Mouse (Mus musculus): ENCODE data around the gene Ifit3. TPM values are rescaled to one million over a fixed set of nuclear protein-coding genes. Genes with fewer than 3 reads are reported as not detected.

Ifit3 gene
- polyA plus RNA-seq, 1 experiment from 2014 or later: 0.80 TPM

GRCm38 (mm10) chr19:34554061-34554460 is 29.3 kb upstream of the Ifit3 start:
- Histone ChIP-seq H3K4me1 (ENCODE audit: control insufficient read depth, insufficient read depth, low read length) (0 out of 2 replicates have a peak, but pooled peaks cover 3% of the 10 kb centered on the region), H3K9ac (ENCODE audit: low read depth, low read length) (no peak overlapping the region), H3K27me3 (ENCODE audit: control insufficient read depth, insufficient read depth, low read length) (no peaks in the 10 kb centered on the region), H3K4me2 (replicated peaks; ENCODE audit: low read depth, low read length) (no peak overlapping the region), H3K9me3 (ENCODE audit: control insufficient read depth, low read length) (no peaks in the 10 kb centered on the region), H3K27ac (ENCODE audit: low read depth, low read length) (no peak overlapping the region), H3K4me3 (ENCODE audit: low read length) (no peak overlapping the region), H3K36me3 (ENCODE audit: control insufficient read depth, insufficient read depth, low read length) (no peaks in the 10 kb centered on the region)
- ATAC-seq (ENCODE audit: low FRiP score, low TSS enrichment): no peak

- no peak overlapping the region for H3K4me3 ChIP-seq (ENCODE audit: low read length)
- no peaks in the 10 kb centered on the region for H3K9me3 ChIP-seq (ENCODE audit: control insufficient read depth, low read length)
- H3K27me3 ChIP-seq (ENCODE audit: control insufficient read depth, insufficient read depth, low read length): no peaks in the 10 kb centered on the region
- H3K4me2 ChIP-seq (replicated peaks; ENCODE audit: low read depth, low read length): no peak overlapping the region
- H3K27ac ChIP-seq (ENCODE audit: low read depth, low read length): no peak overlapping the region
- 85% methylated on average over 3 of the region's 3 CpGs for WGBS
- H3K36me3 ChIP-seq (ENCODE audit: control insufficient read depth, insufficient read depth, low read length): no peaks in the 10 kb centered on the region
- ATAC-seq (ENCODE audit: low FRiP score, low TSS enrichment): no peak
- H3K4me1 ChIP-seq (ENCODE audit: control insufficient read depth, insufficient read depth, low read length): 0 out of 2 replicates have a peak, but pooled peaks cover 3% of the 10 kb centered on the region
- no peak overlapping the region for H3K9ac ChIP-seq (ENCODE audit: low read depth, low read length)
Measured at GRCm38 (mm10) chr19:34556621-34557020, 26.7 kb upstream of the Ifit3 start.

- H3K4me2 ChIP-seq (replicated peaks; ENCODE audit: low read depth, low read length): no peak overlapping the region
- no peaks in the 10 kb centered on the region for H3K36me3 ChIP-seq (ENCODE audit: control insufficient read depth, insufficient read depth, low read length)
- H3K9me3 ChIP-seq (ENCODE audit: control insufficient read depth, low read length): no peaks in the 10 kb centered on the region
- no peak for ATAC-seq (ENCODE audit: low FRiP score, low TSS enrichment)
- no peaks in the 10 kb centered on the region for H3K4me1 ChIP-seq (ENCODE audit: control insufficient read depth, insufficient read depth, low read length)
- H3K27me3 ChIP-seq (ENCODE audit: control insufficient read depth, insufficient read depth, low read length): no peaks in the 10 kb centered on the region
- H3K27ac ChIP-seq (ENCODE audit: low read depth, low read length): no peak overlapping the region
- no peak overlapping the region for H3K9ac ChIP-seq (ENCODE audit: low read depth, low read length)
- H3K4me3 ChIP-seq (ENCODE audit: low read length): no peak overlapping the region
Measured at GRCm38 (mm10) chr19:34562556-34562955, 20.8 kb upstream of the Ifit3 start.

DNA sequence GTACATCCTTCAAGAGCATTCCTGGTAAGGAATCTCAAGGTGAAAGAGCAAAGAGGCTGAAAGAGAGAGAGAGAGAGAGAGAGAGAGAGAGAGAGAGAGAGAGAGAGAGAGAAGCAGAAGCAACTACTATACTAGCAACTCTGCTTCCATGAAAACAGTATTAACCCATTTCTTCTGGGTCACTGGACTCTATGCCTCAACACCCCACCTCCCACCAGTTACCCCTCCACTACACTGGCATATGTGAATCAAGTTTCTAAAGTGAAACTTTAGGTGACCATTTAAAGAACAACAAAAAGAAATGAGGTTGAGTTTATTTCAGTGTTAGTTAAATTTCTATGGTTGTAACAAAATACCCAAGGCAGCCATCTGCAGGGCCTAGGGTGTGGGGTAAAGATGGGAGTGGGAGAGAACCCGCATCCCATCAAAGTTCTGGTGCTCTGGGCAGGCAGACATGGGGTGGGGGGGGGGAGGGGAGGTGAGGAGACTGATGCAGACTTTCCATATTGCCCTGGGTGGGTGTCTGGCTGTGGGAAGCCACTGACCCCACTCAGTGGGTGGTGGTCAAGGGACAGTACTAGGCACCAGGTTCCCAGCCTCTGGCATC is 17.1 kb upstream of the Ifit3 start:
- Histone ChIP-seq H3K27ac (ENCODE audit: low read depth, low read length) (no peak overlapping the region), H3K4me2 (replicated peaks; ENCODE audit: low read depth, low read length) (no peak overlapping the region), H3K4me3 (ENCODE audit: low read length) (no peak overlapping the region), H3K9me3 (ENCODE audit: control insufficient read depth, low read length) (no peaks in the 10 kb centered on the region), H3K4me1 (ENCODE audit: control insufficient read depth, insufficient read depth, low read length) (0 out of 2 replicates have a peak, but pooled peaks cover 13% of the 10 kb centered on the region), H3K36me3 (ENCODE audit: control insufficient read depth, insufficient read depth, low read length) (no peaks in the 10 kb centered on the region), H3K9ac (ENCODE audit: low read depth, low read length) (no peak overlapping the region), H3K27me3 (ENCODE audit: control insufficient read depth, insufficient read depth, low read length) (no peaks in the 10 kb centered on the region)
- ATAC-seq (ENCODE audit: low FRiP score, low TSS enrichment): peak; percentile 63
- 44% methylated on average over 1 of the region's 1 CpGs for WGBS

GRCm38 (mm10) chr19:34568988-34569895 is 14.1 kb upstream of the Ifit3 start:
- WGBS: 58% methylated on average over 7 of the region's 7 CpGs
- ATAC-seq (ENCODE audit: low FRiP score, low TSS enrichment): peak; percentile 74; the same call in 1 of the 2 replicates
- Histone ChIP-seq H3K4me2 (replicated peaks; ENCODE audit: low read depth, low read length) (no peak overlapping the region), H3K9ac (ENCODE audit: low read depth, low read length) (no peak overlapping the region), H3K4me3 (ENCODE audit: low read length) (no peak overlapping the region), H3K27me3 (ENCODE audit: control insufficient read depth, insufficient read depth, low read length) (no peaks in the 10 kb centered on the region), H3K36me3 (ENCODE audit: control insufficient read depth, insufficient read depth, low read length) (no peaks in the 10 kb centered on the region), H3K27ac (ENCODE audit: low read depth, low read length) (no peak overlapping the region), H3K9me3 (ENCODE audit: control insufficient read depth, low read length) (no peaks in the 10 kb centered on the region), H3K4me1 (ENCODE audit: control insufficient read depth, insufficient read depth, low read length) (0 out of 2 replicates have a peak, but pooled peaks cover 13% of the 10 kb centered on the region)

DNA sequence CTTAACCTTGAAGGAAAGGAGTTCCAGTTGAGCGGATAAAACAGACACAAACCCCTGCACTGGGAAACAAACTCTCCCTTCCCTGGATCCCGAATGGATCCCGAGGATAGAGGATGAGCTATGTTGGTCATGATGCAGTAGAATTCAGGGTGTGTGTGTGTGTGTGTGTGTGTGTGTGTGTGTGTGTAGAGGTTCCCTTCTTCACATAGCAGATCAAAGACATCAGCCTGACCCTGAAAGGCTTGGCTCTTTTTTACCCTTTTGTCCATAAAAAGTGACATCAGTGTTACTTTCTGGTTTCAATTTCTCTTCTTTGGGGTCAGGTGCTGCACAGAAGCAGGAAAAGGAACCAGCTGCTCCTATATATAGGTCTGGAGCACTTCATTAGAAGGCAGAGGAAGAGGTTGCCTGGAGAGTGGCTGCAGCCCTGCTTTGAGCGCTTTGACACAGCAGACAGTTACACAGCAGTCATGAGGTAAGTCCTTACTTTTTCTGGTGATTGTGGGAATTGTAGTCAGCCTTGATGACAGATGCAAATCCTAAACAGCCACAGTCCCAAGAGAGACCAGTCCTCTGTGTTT is 13.3 kb upstream of the Ifit3 start:
- Histone ChIP-seq H3K4me2 (replicated peaks; ENCODE audit: low read depth, low read length) (no peak overlapping the region), H3K9ac (ENCODE audit: low read depth, low read length) (no peak overlapping the region), H3K27ac (ENCODE audit: low read depth, low read length) (no peak overlapping the region), H3K9me3 (ENCODE audit: control insufficient read depth, low read length) (no peaks in the 10 kb centered on the region), H3K4me1 (ENCODE audit: control insufficient read depth, insufficient read depth, low read length) (0 out of 2 replicates have a peak, but pooled peaks cover 13% of the 10 kb centered on the region), H3K27me3 (ENCODE audit: control insufficient read depth, insufficient read depth, low read length) (no peaks in the 10 kb centered on the region), H3K36me3 (ENCODE audit: control insufficient read depth, insufficient read depth, low read length) (no peaks in the 10 kb centered on the region), H3K4me3 (ENCODE audit: low read length) (no peak overlapping the region)
- peak; percentile 66 for ATAC-seq (ENCODE audit: low FRiP score, low TSS enrichment)
- 34% methylated on average over 4 of the region's 4 CpGs for WGBS

- H3K4me3 ChIP-seq (ENCODE audit: low read length): no peak overlapping the region
- no peak overlapping the region for H3K4me2 ChIP-seq (replicated peaks; ENCODE audit: low read depth, low read length)
- no peak overlapping the region for H3K9ac ChIP-seq (ENCODE audit: low read depth, low read length)
- H3K27ac ChIP-seq (ENCODE audit: low read depth, low read length): no peak overlapping the region
- WGBS: 96% methylated on average over 1 of the region's 1 CpGs
- no peak for ATAC-seq (ENCODE audit: low FRiP score, low TSS enrichment)
- H3K27me3 ChIP-seq (ENCODE audit: control insufficient read depth, insufficient read depth, low read length): no peaks in the 10 kb centered on the region
- H3K9me3 ChIP-seq (ENCODE audit: control insufficient read depth, low read length): no peaks in the 10 kb centered on the region
- 0 out of 2 replicates have a peak, but pooled peaks cover 13% of the 10 kb centered on the region for H3K4me1 ChIP-seq (ENCODE audit: control insufficient read depth, insufficient read depth, low read length)
- H3K36me3 ChIP-seq (ENCODE audit: control insufficient read depth, insufficient read depth, low read length): no peaks in the 10 kb centered on the region
Measured at GRCm38 (mm10) chr19:34571080-34571479, 12.3 kb upstream of the Ifit3 start.

- Histone ChIP-seq H3K4me1 (ENCODE audit: control insufficient read depth, insufficient read depth, low read length) (0 out of 2 replicates have a peak, but pooled peaks cover 13% of the 10 kb centered on the region), H3K27ac (ENCODE audit: low read depth, low read length) (no peak overlapping the region), H3K4me2 (replicated peaks; ENCODE audit: low read depth, low read length) (no peak overlapping the region), H3K27me3 (ENCODE audit: control insufficient read depth, insufficient read depth, low read length) (no peaks in the 10 kb centered on the region), H3K9me3 (ENCODE audit: control insufficient read depth, low read length) (no peaks in the 10 kb centered on the region), H3K4me3 (ENCODE audit: low read length) (no peak overlapping the region), H3K9ac (ENCODE audit: low read depth, low read length) (no peak overlapping the region), H3K36me3 (ENCODE audit: control insufficient read depth, insufficient read depth, low read length) (no peaks in the 10 kb centered on the region)
- 95% methylated on average over 5 of the region's 5 CpGs for WGBS
- ATAC-seq (ENCODE audit: low FRiP score, low TSS enrichment): no peak
Measured at GRCm38 (mm10) chr19:34573650-34574049, 9.7 kb upstream of the Ifit3 start.

- H3K27me3 ChIP-seq (ENCODE audit: control insufficient read depth, insufficient read depth, low read length): no peaks in the 10 kb centered on the region
- ATAC-seq (ENCODE audit: low FRiP score, low TSS enrichment): no peak
- no peaks in the 10 kb centered on the region for H3K4me1 ChIP-seq (ENCODE audit: control insufficient read depth, insufficient read depth, low read length)
- no peak overlapping the region for H3K4me2 ChIP-seq (replicated peaks; ENCODE audit: low read depth, low read length)
- WGBS: 93% methylated on average over 1 of the region's 1 CpGs
- H3K9ac ChIP-seq (ENCODE audit: low read depth, low read length): no peak overlapping the region
- no peak overlapping the region for H3K27ac ChIP-seq (ENCODE audit: low read depth, low read length)
- no peaks in the 10 kb centered on the region for H3K36me3 ChIP-seq (ENCODE audit: control insufficient read depth, insufficient read depth, low read length)
- H3K4me3 ChIP-seq (ENCODE audit: low read length): no peak overlapping the region
- H3K9me3 ChIP-seq (ENCODE audit: control insufficient read depth, low read length): no peaks in the 10 kb centered on the region
Measured at GRCm38 (mm10) chr19:34577121-34577520, 6.2 kb upstream of the Ifit3 start.

Data from kidney, embryonic 14.5 days (tissue).